Mouse (Mus musculus): Measurements from ENCODE around the gene Scamp5. TPM values are rescaled to one million over a fixed set of nuclear protein-coding genes. Genes with fewer than 3 reads are reported as not detected.

Gene Scamp5
- 100 to 1,000 TPM; 345 to 387 TPM for total RNA-seq (2021)
- long read RNA-seq, transcript Scamp5-205 (4 exons, 790 nt): minor isoform, 5 of 338 reads
- long read RNA-seq, transcript Scamp5-201 (7 exons, 3,225 nt): major isoform, 31 of 338 reads
- long read RNA-seq, transcript Scamp5-203 (7 exons, 1,025 nt): minor isoform, 22 of 338 reads
- long read RNA-seq, partial matches to known transcripts: 1 of 338 reads
- long read RNA-seq, other reads (novel, unspliced or antisense): 279 of 338 reads

DNA sequence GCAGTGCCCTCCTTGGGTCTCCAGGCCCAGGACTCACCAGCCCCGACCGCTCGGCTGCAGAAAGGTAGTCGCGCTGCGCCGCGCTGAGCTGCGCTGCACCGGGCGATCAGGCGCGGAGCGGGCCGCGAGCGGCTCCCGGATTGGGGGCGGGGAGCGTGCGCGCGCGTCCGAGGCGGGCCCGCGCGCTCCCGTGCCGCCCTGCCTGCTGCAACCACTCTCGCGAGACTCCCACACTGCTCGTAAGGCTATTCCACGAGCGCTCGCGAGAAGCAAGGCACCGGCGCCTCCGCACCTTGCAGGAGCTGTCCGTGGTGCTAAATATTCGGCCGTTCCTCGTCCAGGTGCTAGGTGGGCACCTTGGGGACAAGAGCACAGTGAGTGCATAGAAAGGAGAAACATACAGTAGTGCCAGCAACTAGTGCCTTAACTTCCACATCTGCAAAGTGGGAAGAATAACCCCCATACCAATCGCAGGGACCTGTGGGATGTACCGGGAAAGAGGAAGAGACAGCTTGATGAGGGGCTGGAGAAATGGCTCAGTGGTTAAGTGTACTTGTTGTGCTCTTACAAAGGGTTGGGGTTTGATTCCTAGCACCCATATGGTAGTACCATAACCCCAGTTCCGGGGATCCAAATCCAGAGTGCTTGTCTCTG lies at the start of gene Scamp5:
Scamp5 (minus strand) TSS at position 165 of the 654 bp plus-strand sequence.
- peak; percentile 86 to 92 for DNase-seq (ENCODE audit: low spot score in 2 of 2)

DNA sequence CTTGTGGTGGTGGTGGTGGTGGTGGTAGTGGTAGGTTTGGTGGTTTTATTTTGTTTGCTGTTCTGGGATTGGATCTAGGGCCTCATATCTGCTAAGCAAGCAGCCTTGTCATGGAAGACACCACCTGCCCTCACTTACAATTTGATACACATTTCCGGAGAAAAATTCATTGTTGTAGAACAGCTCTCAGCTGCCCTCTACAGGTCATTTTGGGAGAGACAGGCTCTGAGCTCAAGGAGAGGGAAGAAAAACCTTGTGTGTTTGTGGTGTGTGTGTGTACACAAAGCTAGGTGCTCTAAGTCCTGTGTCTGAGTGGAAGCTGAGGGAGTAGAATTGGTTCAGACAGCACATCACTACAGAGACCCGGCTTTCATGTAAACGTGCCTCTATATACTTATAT lies 49.3 kb upstream of the Scamp5 start:
- DNase-seq (ENCODE audit: low spot score in 2 of 2): peak; percentile 75 to 76

DNA sequence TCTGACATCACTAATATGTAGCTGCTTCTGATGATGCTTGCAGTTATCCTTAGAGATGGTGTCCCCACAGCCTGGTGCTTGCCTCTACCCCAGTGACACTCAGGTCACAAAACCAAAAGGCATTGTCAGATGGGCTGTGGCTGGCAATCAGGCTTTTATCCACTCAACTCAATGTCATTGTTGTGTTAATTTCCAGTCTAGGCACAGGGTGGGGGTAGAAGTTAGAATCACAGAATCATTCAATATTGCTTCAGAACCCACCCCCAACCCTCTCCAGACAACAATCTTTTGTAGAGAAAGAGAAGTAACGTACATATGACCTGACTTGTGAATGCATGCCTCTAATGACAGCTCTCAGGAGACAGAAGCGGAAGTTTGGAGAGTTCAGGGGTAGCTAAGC lies 42.7 kb upstream of the Scamp5 start:
- DNase-seq (ENCODE audit: low spot score in 2 of 2): no peak

DNA sequence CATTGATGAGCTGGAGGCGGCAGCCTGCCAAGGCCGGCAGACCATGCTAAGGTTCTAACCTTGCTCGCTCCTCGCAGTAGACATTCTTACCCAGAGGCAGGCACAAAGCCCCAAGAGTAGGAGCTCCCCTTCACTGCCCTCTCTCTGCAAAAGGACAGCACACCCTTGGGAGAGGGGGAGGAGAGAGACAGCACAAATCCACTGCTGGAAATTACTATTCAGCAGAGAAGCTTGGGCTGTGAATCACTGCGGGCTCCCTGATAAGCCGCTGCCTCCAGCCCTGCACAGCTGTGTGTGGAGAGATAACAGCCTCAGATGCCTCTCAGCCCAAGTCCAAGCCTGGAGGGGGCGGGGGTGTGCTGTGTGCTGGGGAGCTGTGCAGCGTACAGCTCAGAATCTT lies 37.8 kb upstream of the Scamp5 start:
- DNase-seq (ENCODE audit: low spot score in 2 of 2): peak in 1 of 2 experiments; percentile 31

DNA sequence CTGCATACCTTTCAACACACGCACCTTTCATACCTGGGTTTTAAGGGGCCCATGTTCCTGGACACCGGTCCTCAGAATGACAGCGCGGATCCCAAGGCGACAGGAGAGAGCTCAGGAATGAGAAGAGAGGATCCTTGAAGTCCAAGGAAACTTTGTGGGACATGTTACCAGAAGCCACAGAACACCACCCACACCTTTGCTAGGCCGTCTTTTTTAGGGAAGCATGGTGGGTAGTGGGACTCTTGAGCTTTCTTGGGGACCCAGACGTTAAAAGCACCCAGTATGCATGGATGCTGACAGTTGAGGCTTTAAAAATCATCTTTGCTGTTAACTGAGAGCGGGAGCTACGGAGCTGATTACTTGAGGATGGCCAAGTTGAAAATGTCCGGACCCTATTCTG lies 37.0 kb upstream of the Scamp5 start:
- DNase-seq (ENCODE audit: low spot score in 2 of 2): no peak

DNA sequence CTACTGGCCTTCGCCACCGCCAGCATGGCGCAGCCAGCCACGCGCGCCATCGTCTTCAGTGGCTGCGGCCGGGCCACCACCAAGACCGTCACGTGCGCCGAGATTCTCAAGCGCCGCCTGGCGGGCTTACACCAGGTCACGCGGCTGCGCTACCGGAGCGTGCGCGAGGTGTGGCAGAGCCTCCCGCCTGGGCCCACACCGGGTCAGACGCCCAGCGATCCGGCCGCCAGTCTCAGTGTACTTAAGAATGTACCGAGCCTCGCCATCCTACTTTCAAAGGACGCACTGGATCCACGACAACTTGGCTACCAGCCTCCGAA lies 36.5 kb upstream of the Scamp5 start:
- DNase-seq (ENCODE audit: low spot score in 2 of 2): peak; percentile 54 to 63

DNA sequence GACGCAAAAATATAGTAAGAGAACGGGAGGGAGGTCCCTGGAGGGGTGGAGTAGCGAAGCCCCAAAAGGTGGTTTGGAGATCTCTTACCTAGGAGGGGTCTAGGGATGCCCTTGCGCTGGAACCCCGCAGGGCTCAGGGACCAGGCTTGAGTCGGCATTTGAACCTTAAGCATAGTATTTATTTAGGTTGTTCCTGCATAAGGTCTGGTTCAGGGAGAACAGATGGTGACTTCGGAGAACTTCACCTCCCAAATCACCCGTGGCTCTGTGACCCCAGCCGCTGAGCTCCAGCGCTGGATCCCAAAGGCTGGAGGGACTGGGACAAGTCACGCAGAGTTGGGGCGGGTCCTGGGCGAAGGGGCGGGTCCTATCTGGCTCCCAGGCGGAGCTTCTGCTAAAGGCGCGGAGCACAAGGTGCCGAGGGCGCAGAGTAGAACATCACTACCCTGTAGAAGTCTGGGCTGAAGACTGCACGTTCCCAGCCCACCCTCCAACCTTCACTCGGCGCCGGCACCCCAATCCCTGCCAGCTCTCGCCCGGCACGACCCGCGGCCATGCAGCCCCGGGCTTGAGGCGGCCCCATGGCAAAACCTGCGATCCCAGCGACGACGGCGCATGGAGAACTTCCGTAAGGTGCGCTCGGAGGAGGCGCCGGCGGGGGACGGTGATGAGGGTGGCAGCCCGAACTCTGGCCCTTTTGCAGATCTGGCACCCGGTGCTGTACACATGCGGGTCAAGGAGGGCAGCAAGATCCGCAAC lies 35.9 kb upstream of the Scamp5 start, which contains the start of gene Rpp25:
Rpp25 (plus strand) TSS at position 405 of the 759 bp plus-strand sequence.
- peak; percentile 24 to 45 for DNase-seq (ENCODE audit: low spot score in 2 of 2)

DNA sequence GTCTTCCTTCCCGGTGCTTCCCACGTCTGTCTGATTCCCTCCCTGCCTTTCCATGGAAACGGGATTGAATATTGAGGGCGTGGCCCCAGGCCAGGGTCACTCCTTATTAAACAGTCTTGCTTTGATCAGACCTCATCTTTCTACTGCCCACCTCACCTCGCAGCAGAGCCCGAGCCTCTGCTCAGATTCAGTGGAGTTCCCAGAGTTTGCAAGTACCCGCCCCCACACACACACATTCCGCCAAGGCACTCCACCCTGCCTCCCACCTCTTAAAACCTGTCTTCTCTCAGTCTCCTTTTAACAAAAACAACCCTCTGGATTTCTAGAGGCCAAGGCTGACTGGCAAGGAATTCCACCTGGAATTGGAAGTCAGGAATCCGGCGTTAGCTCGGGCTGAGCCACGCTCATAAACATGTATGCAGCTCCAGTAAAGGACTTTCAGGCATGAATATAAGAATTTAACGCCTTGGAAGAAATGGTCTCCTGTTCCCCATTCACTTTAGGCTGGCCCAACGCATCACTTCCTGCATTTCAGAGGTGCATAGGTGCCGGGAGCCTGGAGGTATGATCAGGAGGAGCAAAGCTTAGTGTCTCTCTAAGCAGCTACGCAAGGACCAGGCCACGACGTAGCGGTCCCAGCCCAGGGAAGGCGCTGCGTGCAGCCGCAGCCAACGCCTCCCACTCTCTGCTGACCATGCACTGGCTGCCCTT lies 35.2 kb upstream of the Scamp5 start:
- no peak for DNase-seq (ENCODE audit: low spot score in 2 of 2)

DNA sequence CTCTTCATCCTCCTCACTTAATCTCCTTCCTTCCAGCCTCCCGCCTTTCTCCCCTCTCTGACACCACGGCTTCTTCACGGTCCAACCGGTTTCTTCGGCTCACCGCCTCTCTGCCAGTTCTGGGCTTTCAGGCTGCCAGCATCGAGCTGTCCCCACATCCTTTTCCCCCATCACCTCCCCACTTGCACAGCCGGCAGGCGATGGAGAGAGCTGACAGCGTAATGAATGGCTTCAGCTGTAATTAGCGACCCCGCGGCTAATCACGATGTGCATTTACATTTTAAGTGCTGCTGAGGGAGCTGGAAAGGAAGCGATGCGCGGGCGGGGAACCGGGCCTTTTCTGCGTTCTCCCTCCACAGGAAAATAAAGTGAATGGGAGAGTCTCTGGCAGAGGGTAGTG lies 34.0 kb upstream of the Scamp5 start:
- DNase-seq (ENCODE audit: low spot score in 2 of 2): peak; percentile 32 to 49

DNA sequence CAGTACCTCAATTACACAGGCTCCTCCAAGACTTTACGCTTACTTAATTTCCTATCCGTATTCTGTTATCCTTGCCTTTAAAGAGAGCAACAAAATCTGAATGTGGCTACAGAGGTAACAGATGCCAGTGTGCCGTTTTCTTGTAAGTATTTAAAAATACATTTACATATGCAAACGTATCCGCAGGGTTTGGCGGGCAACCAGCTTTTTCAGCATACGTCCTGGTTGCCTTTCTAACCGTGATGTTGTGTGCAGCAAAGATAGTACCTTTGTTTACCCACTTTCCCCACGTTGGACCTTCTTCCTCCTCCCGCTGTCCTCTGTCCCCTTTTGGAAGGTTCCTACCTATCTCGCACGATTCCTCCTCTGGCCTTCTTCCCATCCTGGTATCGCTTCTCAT lies 33.6 kb upstream of the Scamp5 start:
- no peak for DNase-seq (ENCODE audit: low spot score in 2 of 2)

DNA sequence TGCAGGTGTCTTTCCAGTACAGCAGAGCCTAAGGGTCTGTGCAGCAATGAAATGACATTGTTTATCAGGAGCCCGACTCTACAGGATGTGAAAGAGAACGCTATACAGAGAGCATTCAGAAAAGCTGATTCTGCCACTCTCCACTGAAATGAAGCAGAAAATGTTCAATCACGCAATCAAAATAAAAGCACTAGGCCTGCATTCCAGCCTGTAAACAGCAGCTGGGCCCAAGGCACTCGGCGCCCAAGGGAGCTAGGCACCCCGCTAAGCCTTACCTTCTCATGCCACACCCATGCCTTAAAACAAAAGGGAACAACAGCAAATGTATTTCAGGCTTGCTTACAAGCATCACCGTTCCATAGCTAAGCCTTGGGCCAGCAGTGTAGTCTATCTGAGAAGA lies 30.7 kb upstream of the Scamp5 start:
- no peak for DNase-seq (ENCODE audit: low spot score in 2 of 2)

DNA sequence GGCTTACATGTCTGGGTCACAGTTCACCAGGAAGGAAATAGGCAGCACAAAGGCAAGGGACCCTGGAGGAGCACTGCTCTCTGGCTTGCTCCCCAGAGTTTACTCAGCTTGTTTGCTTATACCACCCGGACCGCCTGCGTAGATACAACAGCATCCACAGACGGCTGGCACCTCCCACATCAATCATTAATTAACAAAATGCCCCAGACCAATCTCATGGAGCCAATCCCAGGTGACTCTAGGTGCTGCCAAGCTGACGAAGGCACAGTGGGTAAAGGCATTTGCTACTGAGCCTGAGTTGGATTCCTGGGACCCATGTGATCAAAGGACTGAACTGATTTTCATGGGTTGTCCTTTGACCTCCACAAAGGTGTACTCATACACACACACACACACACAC lies 29.4 kb upstream of the Scamp5 start:
- DNase-seq (ENCODE audit: low spot score in 2 of 2): no peak

DNA sequence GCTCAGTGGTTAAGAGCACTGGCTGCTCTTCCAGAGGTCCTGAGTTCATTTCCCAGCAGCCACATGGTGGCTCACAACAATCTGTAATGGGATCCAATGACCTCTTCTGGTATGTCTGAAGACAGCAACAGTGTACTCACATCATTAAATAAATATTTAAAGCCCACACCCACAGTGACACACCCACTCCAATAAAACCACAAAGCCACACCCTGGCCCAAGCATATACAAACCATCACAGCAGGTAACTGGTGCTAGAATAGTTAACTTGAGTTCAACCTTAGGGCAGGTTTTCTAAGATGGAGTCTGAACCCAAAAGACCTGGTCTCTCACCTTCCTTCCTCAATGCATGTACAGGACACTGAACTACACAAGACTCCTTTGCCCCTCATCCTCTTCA lies 27.1 kb upstream of the Scamp5 start:
- no peak for DNase-seq (ENCODE audit: low spot score in 2 of 2)

DNA sequence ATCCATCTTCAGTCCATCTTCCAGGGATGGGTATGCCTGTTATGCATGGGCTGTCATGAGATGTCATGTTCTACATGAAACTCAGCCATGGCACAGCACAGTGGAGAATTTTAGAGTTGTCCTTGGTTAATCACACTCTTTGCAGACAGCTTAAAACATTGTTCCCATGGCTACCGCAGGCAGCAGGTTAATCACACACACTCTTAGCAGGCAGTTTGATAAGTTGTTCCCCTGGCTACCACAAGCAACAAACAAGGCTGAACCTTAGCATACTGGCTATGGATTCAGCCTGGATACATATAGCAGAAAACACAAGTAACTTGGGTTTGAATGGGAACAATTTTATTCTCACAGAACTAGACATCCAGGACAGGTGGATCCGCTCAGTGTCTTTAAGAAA lies 25.7 kb upstream of the Scamp5 start:
- no peak for DNase-seq (ENCODE audit: low spot score in 2 of 2)

DNA sequence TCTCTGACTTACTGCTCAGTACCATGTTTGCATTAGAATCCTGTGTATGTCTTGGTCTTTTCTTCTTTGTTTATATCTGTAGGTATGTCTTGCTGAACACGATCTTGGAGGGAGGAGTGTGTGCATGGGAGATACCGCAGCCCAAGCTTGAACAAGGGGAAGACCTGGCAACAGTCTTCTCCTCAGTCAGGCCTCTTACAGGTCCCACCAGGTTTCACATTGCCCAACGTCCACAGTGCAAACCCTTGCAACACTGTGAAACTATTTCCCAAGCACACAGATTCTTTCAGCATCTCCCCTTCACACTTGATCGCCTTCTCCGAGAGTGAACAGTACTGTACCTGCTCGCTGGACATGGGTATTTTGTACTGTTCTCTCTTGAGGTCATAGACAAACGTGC lies 19.9 kb upstream of the Scamp5 start:
- DNase-seq (ENCODE audit: low spot score in 2 of 2): no peak

DNA sequence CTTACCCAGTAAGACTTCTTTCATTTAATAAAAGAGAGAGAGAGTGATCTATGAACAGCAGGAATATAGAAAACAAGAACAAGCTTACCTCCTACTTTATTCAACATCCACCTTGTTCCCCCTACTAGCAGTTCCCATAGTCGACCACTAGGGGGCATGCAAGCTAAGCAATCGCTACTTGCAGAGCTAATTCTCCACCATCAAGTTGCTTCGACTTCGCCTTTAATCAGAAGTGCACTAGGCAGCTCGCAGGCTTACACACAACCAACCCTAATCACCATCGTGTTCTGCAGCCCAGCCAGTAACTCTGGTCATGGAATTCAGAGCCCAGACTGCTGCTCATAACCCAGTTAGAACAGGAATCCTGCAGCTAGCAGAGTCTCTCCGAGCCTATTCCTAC lies 17.9 kb upstream of the Scamp5 start:
- peak; percentile 88 to 92 for DNase-seq (ENCODE audit: low spot score in 2 of 2)

DNA sequence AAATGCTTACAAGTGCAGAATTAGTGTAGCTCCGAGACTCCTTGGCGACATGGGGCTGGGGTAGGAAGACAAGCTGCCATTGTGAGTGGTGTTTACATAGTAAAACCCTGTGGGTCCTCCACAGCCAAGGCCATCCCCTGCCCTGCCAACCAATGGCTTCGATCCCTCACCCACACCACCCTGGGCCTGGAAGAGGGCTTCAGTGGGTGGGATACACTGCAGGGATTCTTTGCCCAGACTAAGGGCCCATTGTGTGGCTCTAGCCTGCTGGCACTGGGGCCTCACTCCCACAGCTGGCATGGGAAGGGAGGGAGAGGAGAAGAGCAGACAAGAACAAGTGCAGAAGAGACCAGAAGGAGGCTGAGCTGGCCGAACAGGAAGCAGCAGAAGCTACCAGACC lies 1.1 kb upstream of the Scamp5 start:
- peak; percentile 46 to 60 for DNase-seq (ENCODE audit: low spot score in 2 of 2)

DNA sequence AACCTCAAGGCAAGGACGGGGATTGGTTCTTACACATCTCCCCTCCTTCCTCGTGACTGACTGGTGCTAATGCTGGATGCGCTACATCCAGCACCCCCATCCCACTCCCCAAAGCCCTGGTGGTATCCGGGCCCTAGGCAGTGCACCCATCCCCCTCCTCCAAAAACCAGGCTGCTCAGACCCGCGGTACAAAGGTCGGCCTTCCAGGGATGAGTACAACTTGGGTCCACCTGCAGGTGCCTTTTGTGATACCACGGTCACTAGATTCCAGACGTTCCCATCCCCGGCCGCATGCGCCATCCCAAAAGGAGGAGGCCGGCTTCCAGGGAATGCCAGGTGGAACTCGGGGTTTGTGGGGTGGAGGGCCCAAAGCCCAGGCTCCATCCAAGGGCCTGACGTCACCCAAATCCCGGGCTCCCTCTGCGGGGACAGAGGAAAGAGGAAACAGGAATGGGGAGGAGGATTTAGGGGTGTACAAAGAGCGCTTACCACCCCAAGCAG lies 539 bp downstream of the Scamp5 start:
- peak; percentile 55 to 60 for DNase-seq (ENCODE audit: low spot score in 2 of 2)

DNA sequence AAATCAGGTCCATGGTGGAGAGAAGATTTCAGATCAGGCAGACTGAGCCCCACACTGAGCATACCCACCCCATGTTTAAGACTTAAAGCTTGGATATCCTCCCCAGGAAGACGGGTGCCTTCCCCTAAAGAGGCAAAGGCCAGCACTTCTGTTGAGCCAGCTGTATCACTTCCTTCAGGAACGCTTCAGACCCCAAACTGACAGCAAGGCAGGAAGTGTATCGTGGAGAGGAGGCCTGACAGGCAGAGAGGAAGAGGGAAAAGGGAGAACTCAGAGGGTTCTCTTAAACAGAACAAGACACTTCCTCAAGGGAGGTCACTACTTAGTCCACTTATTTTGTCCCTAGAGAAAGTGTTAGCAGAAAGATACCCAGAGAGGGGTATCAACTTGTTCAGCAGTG lies 1.8 kb downstream of the Scamp5 start:
- no peak for DNase-seq (ENCODE audit: low spot score in 2 of 2)

DNA sequence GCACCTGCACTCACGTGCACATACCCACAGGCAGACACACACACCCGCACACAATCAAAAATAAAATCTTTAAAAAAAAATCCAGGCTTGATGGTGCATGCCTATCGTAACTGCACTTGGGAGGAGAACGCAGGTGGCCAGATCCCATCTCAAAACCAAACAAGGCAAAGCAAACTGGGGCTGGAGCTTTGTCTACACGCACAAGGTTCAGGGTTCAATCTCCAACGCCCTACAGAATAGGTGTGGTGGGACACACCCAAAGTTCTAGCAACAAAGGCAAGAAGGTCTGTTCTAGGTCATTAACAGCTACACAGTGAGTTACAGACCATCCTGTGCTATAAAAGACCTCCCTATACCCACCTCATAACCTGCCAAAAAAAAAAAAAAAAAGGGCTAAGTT lies 5.0 kb downstream of the Scamp5 start:
- no peak for DNase-seq (ENCODE audit: low spot score in 2 of 2)

DNA sequence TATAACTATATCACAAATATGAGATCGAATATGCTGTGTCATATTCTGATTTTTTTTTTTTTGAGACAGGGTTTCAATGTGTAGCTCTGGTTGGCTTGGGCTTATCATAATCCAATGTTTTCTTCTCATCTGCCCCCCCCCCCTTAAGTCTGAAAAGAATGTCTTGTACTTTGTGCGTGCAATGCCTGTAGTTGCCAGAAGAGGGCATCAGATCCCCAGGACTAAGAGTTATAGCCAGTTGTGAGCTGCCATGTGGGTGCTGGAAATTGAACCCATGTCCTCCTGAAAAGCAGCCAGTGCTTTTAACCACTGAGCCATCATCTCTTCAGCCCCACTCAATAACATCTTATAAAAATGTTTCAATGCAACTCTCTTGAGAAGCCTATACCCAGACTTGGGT lies 8.2 kb downstream of the Scamp5 start:
- DNase-seq (ENCODE audit: low spot score in 2 of 2): no peak

DNA sequence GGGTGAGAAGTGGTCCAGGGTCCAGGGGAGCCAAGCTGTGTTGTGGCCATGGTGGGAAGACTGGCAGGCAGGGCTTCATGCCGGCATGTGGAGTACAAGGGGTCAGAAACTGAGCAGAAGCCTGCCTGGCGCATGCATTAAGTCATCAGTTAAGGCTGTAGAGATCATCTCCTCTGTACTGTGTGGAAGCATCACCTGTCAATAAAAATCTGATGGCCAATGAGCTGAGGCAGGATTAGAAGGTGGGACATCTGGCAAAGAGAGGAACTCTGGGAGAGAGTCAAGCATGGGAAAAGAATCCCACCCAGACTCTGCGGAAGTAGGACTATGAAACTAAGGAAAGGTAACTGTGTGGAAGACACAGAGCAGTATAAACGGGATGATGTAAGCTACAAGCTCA lies 14.3 kb downstream of the Scamp5 start:
- no peak for DNase-seq (ENCODE audit: low spot score in 2 of 2)
